Mouse (Mus musculus) kidney, embryonic 16.5 days (tissue): ENCODE results near the gene Frmd4a. TPM values are rescaled to one million over a fixed set of nuclear protein-coding genes. Genes with fewer than 3 reads are reported as not detected.

Experiments
- ATAC-seq: fragments of 200-750 bp; cut with Nextera tagmentation; 2 replicates; pipeline ENCODE4 v1.8.0; 2017; ENCODE audit warnings: moderate TSS enrichment; ENCODE audit not compliant: low FRiP score, low TSS enrichment
- H3K27ac ChIP-seq: fragments of 300-500 bp; sonication (generic); 2 replicates; pipeline ENCODE4 v1.5.1; 2014; ENCODE audit warnings: low read length
- H3K27me3 ChIP-seq: fragments of 300-500 bp; sonication (generic); 2 replicates; pipeline ENCODE4 v1.6.1; 2014; ENCODE audit warnings: low read length, control low read depth, mixed read lengths; ENCODE audit not compliant: insufficient read depth
- H3K36me3 ChIP-seq: fragments of 300-500 bp; sonication (generic); 2 replicates; pipeline ENCODE4 v1.6.1; 2014; ENCODE audit warnings: low read length, control low read depth, mixed read lengths; ENCODE audit not compliant: insufficient read depth
- H3K4me1 ChIP-seq: fragments of 300-500 bp; sonication (generic); 2 replicates; pipeline ENCODE4 v1.6.1; 2014; ENCODE audit warnings: low read length, control low read depth, mixed read lengths; ENCODE audit not compliant: insufficient read depth
- H3K4me2 ChIP-seq: fragments of 300-500 bp; sonication (generic); replicated peaks from 2 replicates; pipeline ENCODE4 v1.6.1; 2014; ENCODE audit warnings: low read depth, low read length
- H3K4me3 ChIP-seq: fragments of 300-500 bp; sonication (generic); 2 replicates; pipeline ENCODE4 v1.5.1; 2014; ENCODE audit warnings: mild to moderate bottlenecking, low read length
- H3K9ac ChIP-seq: fragments of 300-500 bp; sonication (generic); replicated peaks from 2 replicates; pipeline ENCODE4 v1.6.1; 2014; ENCODE audit warnings: low read length
- H3K9me3 ChIP-seq: fragments of 300-500 bp; sonication (generic); 2 replicates; pipeline ENCODE4 v1.6.1; 2016; ENCODE audit warnings: low read length, control low read depth
- WGBS: fragments of 180-500 bp; shearing (Covaris S2); extraction: QIAGEN DNeasy Blood & Tissue Kit; methylation state at CpG from one replicate; pipeline ENCODE4 v1.1.7; 2014; 5-methylcytosine and 5-hydroxymethylcytosine counted together
- polyA plus RNA-seq: library from polyadenylated mRNA; unstranded; fragments of >200 nt; fragmentation: Nextera tagmentation; extraction: Ambion mirVana; gene quantifications from 2 replicates; pipeline ENCODE4 v1.2.1, GENCODE M21; 2015

Gene Frmd4a
- polyA plus RNA-seq, 1 experiment from 2014 or later, result 31.2 TPM

- Histone ChIP-seq H3K9ac (no peak overlapping the region), H3K27me3 (no peaks in the 10 kb centered on the region), H3K4me1 (peaks cover 10% of the 10 kb centered on the region), H3K9me3 (no peaks in the 10 kb centered on the region), H3K27ac (0 out of 2 replicates have a peak overlapping the region, but pooled peaks have one; percentile 0), H3K4me3 (no peak overlapping the region), H3K36me3 (no peaks in the 10 kb centered on the region), H3K4me2 (no peak overlapping the region)
- ATAC-seq, result no peak
- 69% methylated on average over 7 of the region's 7 CpGs for WGBS
These were observed 410.9 kb downstream of the Frmd4a start for GRCm38 (mm10) chr2:4428407-4428855.

- H3K9me3 ChIP-seq, result no peaks in the 10 kb centered on the region
- H3K4me1 ChIP-seq, result peaks cover 13% of the 10 kb centered on the region
- peak overlapping the region; percentile 68 for H3K27ac ChIP-seq
- no peaks in the 10 kb centered on the region for H3K36me3 ChIP-seq
- peak; percentile 50; the same call in 1 of the 2 replicates for ATAC-seq
- H3K27me3 ChIP-seq, result no peaks in the 10 kb centered on the region
- H3K4me3 ChIP-seq, result no peak overlapping the region
- 21% methylated on average over 4 of the region's 4 CpGs for WGBS
- no peak overlapping the region for H3K4me2 ChIP-seq
- H3K9ac ChIP-seq, result no peak overlapping the region
These were observed 415.6 kb downstream of the Frmd4a start for GRCm38 (mm10) chr2:4433119-4433518.

- Histone ChIP-seq H3K36me3 (no peaks in the 10 kb centered on the region), H3K9ac (no peak overlapping the region)
- WGBS, result 87% methylated on average over 8 of the region's 8 CpGs
These were observed 417.5 kb downstream of the Frmd4a start for GRCm38 (mm10) chr2:4435051-4435450.

GRCm38 (mm10) chr2:4436361-4437231 lies 419.1 kb downstream of the Frmd4a start:
- Histone ChIP-seq H3K9me3 (no peaks in the 10 kb centered on the region), H3K4me1 (peaks cover 27% of the 10 kb centered on the region), H3K4me2 (no peak overlapping the region), H3K9ac (no peak overlapping the region), H3K27ac (no peak overlapping the region), H3K36me3 (no peaks in the 10 kb centered on the region), H3K27me3 (no peaks in the 10 kb centered on the region), H3K4me3 (no peak overlapping the region)
- 60% methylated on average over 19 of the region's 19 CpGs for WGBS
- ATAC-seq, result no peak

More at GRCm38 (mm10) chr2:4435051-4435450, 417.5 kb downstream of the Frmd4a start:
- Histone ChIP-seq H3K4me2 (no peak overlapping the region), H3K27ac (no peak overlapping the region), H3K4me1 (peaks cover 18% of the 10 kb centered on the region), H3K9me3 (no peaks in the 10 kb centered on the region), H3K27me3 (no peaks in the 10 kb centered on the region), H3K4me3 (no peak overlapping the region)
- ATAC-seq, result no peak

- no peak for ATAC-seq
- 49% methylated on average over 7 of the region's 7 CpGs for WGBS
- no peaks in the 10 kb centered on the region for H3K9me3 ChIP-seq
- H3K4me1 ChIP-seq, result peaks cover 20% of the 10 kb centered on the region; the same call in 1 of the 2 replicates
- no peak overlapping the region for H3K4me2 ChIP-seq
- no peak overlapping the region for H3K4me3 ChIP-seq
- no peaks in the 10 kb centered on the region for H3K27me3 ChIP-seq
- H3K36me3 ChIP-seq, result no peaks in the 10 kb centered on the region
- H3K9ac ChIP-seq, result no peak overlapping the region
- H3K27ac ChIP-seq, result no peak overlapping the region
These were observed 421.2 kb downstream of the Frmd4a start for GRCm38 (mm10) chr2:4438739-4439138.

GRCm38 (mm10) chr2:4439909-4440308 lies 422.4 kb downstream of the Frmd4a start:
- Histone ChIP-seq H3K27ac (no peak overlapping the region), H3K9me3 (no peaks in the 10 kb centered on the region), H3K36me3 (no peaks in the 10 kb centered on the region), H3K4me1 (peaks cover 21% of the 10 kb centered on the region), H3K4me3 (no peak overlapping the region), H3K9ac (no peak overlapping the region), H3K4me2 (no peak overlapping the region), H3K27me3 (no peaks in the 10 kb centered on the region)
- WGBS, result 63% methylated on average over 4 of the region's 4 CpGs
- ATAC-seq, result 0 out of 2 replicates have a peak, but pooled peaks have one; percentile 20

- H3K9ac ChIP-seq, result no peak overlapping the region
- H3K27me3 ChIP-seq, result no peaks in the 10 kb centered on the region
- no peak overlapping the region for H3K27ac ChIP-seq
- WGBS, result 62% methylated on average over 4 of the region's 4 CpGs
- ATAC-seq, result no peak
- no peaks in the 10 kb centered on the region for H3K9me3 ChIP-seq
- H3K4me3 ChIP-seq, result no peak overlapping the region
- H3K4me2 ChIP-seq, result no peak overlapping the region
- peaks cover 21% of the 10 kb centered on the region for H3K4me1 ChIP-seq
- no peaks in the 10 kb centered on the region for H3K36me3 ChIP-seq
These were observed 424.3 kb downstream of the Frmd4a start for GRCm38 (mm10) chr2:4441840-4442239.

- Histone ChIP-seq H3K9me3 (no peaks in the 10 kb centered on the region), H3K27me3 (no peaks in the 10 kb centered on the region), H3K36me3 (no peaks in the 10 kb centered on the region), H3K4me1 (peaks cover 20% of the 10 kb centered on the region), H3K27ac (no peak overlapping the region), H3K9ac (no peak overlapping the region), H3K4me3 (no peak overlapping the region), H3K4me2 (no peak overlapping the region)
- ATAC-seq, result no peak
- WGBS, result 83% methylated on average over 3 of the region's 3 CpGs
These were observed 427.2 kb downstream of the Frmd4a start for GRCm38 (mm10) chr2:4444740-4445139.

GRCm38 (mm10) chr2:4445629-4446400 lies 428.3 kb downstream of the Frmd4a start:
- H3K4me3 ChIP-seq, result no peak overlapping the region
- no peak overlapping the region for H3K4me2 ChIP-seq
- no peaks in the 10 kb centered on the region for H3K36me3 ChIP-seq
- no peaks in the 10 kb centered on the region for H3K27me3 ChIP-seq
- peaks cover 20% of the 10 kb centered on the region for H3K4me1 ChIP-seq
- ATAC-seq, result no peak
- whole genome bisulfite sequencing, result 80% methylated on average over 10 of the region's 10 CpGs
- no peaks in the 10 kb centered on the region for H3K9me3 ChIP-seq
- H3K27ac ChIP-seq, result 0 out of 2 replicates have a peak overlapping the region, but pooled peaks have one; percentile 3
- H3K9ac ChIP-seq, result no peak overlapping the region
